Mouse (Mus musculus): ENCODE data around the gene Olfr1208.

The Olfr1208 gene

GRCm38 (mm10) chr2:88902211-88902610, at the start of gene Olfr1208:
Gene Olfr1208, minus strand, starts transcription at chr2:88902311.
- no peak for DNase-seq (ENCODE audit: low spot score)

DNA sequence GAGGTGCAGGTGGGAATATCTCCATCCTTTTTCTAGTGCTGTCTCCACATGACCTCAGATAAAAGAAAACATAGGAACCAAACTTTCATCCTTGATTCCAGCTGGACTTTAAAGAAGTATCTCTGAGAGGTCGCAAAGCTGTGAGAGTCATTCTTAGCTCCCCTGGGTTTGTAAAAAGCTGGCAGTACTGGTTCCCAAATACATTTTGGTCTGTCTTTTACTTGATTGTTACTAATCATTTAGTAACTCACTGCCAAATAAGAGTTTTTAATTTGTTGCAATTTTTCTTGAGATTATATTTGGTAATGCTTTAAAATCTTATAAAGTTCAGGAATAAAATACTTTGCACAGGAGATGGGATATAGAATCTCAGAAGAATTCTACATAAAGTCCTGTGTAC, 35.9 kb upstream of the Olfr1208 start, which contains the start of gene Olfr1211:
Olfr1211 (minus strand) TSS at position 101 of the 400 bp plus-strand sequence.
- no peak for DNase-seq (ENCODE audit: low spot score)

- DNase-seq (ENCODE audit: low spot score) = no peak
Measured at GRCm38 (mm10) chr2:88915057-88915456, 12.9 kb upstream of the Olfr1208 start, which contains the start of gene Olfr1209. Gene Olfr1209, minus strand, starts transcription at chr2:88915157.

- no peak for DNase-seq (ENCODE audit: low spot score)
Measured at GRCm38 (mm10) chr2:88862931-88863330, 39.2 kb downstream of the Olfr1208 start, which contains the start of gene Olfr1206. Gene Olfr1206, plus strand, starts transcription at chr2:88863231.

DNA sequence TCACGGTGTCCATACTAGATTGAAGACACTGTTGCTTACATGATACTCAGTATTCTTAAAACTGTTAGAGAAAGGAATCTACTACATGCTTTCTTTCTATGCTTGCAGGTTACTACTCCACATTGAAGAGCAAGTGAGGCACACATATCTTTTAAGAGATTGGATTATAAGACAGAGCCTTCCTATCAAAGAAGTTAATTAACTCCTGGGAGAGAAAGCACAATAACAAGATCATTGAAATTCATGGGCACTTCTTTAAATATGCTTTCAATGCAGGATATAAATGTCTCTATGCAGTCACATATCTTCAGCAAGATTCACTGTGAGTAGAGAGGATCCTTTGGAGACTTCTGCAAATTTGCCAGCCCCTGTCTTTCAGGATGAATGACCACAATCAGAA, 53.1 kb downstream of the Olfr1208 start, which contains the start of gene Olfr1204:
Olfr1204 (plus strand) TSS at position 301 of the 400 bp plus-strand sequence.
- DNase-seq (ENCODE audit: low spot score) = no peak
